Mouse (Mus musculus) testis, adult 2 months (tissue): Measurements from ENCODE around the gene Tns3. TPM values are rescaled to one million over a fixed set of nuclear protein-coding genes. Genes with fewer than 3 reads are reported as not detected.
A peak's percentile ranks its signal among the peaks of the same experiment; 100 is the strongest.

Experiments
- H3K27ac ChIP-seq: fragments of 200-500 bp; 2 replicates; pipeline ENCODE4 v1.5.1; 2012; ENCODE audit warnings: low read depth, low read length; ENCODE audit not compliant: control insufficient read depth, insufficient read depth
- H3K27me3 ChIP-seq: fragments of 200-500 bp; 2 replicates; pipeline ENCODE4 v1.6.1; 2012; ENCODE audit warnings: mild to moderate bottlenecking, low read length, moderate library complexity; ENCODE audit not compliant: control insufficient read depth, insufficient read depth
- H3K36me3 ChIP-seq: fragments of 200-500 bp; 2 replicates; pipeline ENCODE4 v1.6.1; 2012; ENCODE audit warnings: mild to moderate bottlenecking, low read length; ENCODE audit not compliant: control insufficient read depth, insufficient read depth
- H3K4me1 ChIP-seq: fragments of 200-500 bp; 2 replicates; pipeline ENCODE4 v1.6.1; 2012; ENCODE audit warnings: low read length; ENCODE audit not compliant: control insufficient read depth, insufficient read depth
- H3K4me3 ChIP-seq: fragments of 200-500 bp; 2 replicates; pipeline ENCODE4 v1.5.1; 2012; ENCODE audit warnings: low read depth, mild to moderate bottlenecking, low read length, moderate library complexity, mixed read lengths; ENCODE audit not compliant: control insufficient read depth
- CTCF ChIP-seq: fragments of 200-500 bp; IDR thresholded peaks from 2 replicates; pipeline ENCODE4 v1.5.1; 2012; ENCODE audit warnings: low read depth, mild to moderate bottlenecking, inconsistent platforms, low read length, moderate library complexity; ENCODE audit not compliant: control insufficient read depth, insufficient read depth, insufficient replicate concordance
- POLR2A ChIP-seq: fragments of 200-500 bp; IDR thresholded peaks from 2 replicates; pipeline ENCODE4 v1.6.1; 2012; ENCODE audit warnings: low read depth, mild to moderate bottlenecking, inconsistent platforms, low read length, moderate library complexity; ENCODE audit not compliant: control insufficient read depth
- polyA plus RNA-seq: library from polyadenylated mRNA; depleted of rRNA; stranded (reverse); fragments of >200 nt; gene quantifications from 2 replicates; pipeline ENCODE4 v1.2.3, GENCODE M21; 2012

The Tns3 gene
- polyA plus RNA-seq, 1 experiment = 6.6 TPM

GRCm38 (mm10) chr11:8425226-8425570, 239.1 kb downstream of the Tns3 start:
- H3K4me3 ChIP-seq = no peak overlapping the region
- no peaks in the 10 kb centered on the region for H3K27me3 ChIP-seq
- H3K27ac ChIP-seq = no peak overlapping the region
- TF ChIP-seq POLR2A (no peak), CTCF (no peak)
- no peaks in the 10 kb centered on the region for H3K36me3 ChIP-seq
- no peaks in the 10 kb centered on the region for H3K4me1 ChIP-seq

GRCm38 (mm10) chr11:8424342-8425225, 239.8 kb downstream of the Tns3 start:
- Histone ChIP-seq H3K36me3 (no peaks in the 10 kb centered on the region), H3K27ac (no peak overlapping the region), H3K27me3 (no peaks in the 10 kb centered on the region)

GRCm38 (mm10) chr11:8405225-8405899, 259.0 kb downstream of the Tns3 start:
- TF ChIP-seq CTCF = peak; percentile 77; the same call in 1 of the 2 replicates
- TF ChIP-seq POLR2A = no peak
- H3K36me3 ChIP-seq = no peaks in the 10 kb centered on the region
- H3K4me1 ChIP-seq = no peaks in the 10 kb centered on the region
- H3K27me3 ChIP-seq = no peaks in the 10 kb centered on the region
- no peak overlapping the region for H3K4me3 ChIP-seq
- H3K27ac ChIP-seq = no peak overlapping the region

More at GRCm38 (mm10) chr11:8424342-8425225, 239.8 kb downstream of the Tns3 start:
- TF ChIP-seq CTCF (peak; percentile 85), POLR2A (no peak)
- Histone ChIP-seq H3K4me1 (no peaks in the 10 kb centered on the region), H3K4me3 (no peak overlapping the region)

- Histone ChIP-seq H3K4me3 (no peak overlapping the region), H3K4me1 (no peaks in the 10 kb centered on the region), H3K27ac (no peak overlapping the region), H3K36me3 (no peaks in the 10 kb centered on the region), H3K27me3 (no peaks in the 10 kb centered on the region)
- TF ChIP-seq CTCF = no peak
Measured at GRCm38 (mm10) chr11:8401328-8401727, 263.0 kb downstream of the Tns3 start.

- Histone ChIP-seq H3K36me3 (no peaks in the 10 kb centered on the region), H3K27ac (no peak overlapping the region), H3K27me3 (no peaks in the 10 kb centered on the region), H3K4me3 (no peak overlapping the region), H3K4me1 (no peaks in the 10 kb centered on the region)
- no peak for TF ChIP-seq CTCF
- no peak for TF ChIP-seq POLR2A
Measured at GRCm38 (mm10) chr11:8396329-8396728, 268.0 kb downstream of the Tns3 start.

GRCm38 (mm10) chr11:8391564-8391963, 272.8 kb downstream of the Tns3 start:
- Histone ChIP-seq H3K27ac (no peak overlapping the region), H3K36me3 (no peaks in the 10 kb centered on the region)

GRCm38 (mm10) chr11:8385891-8386405, 278.4 kb downstream of the Tns3 start:
- TF ChIP-seq POLR2A (no peak), CTCF (no peak)
- H3K27ac ChIP-seq = no peak overlapping the region
- H3K4me3 ChIP-seq = no peak overlapping the region
- no peaks in the 10 kb centered on the region for H3K4me1 ChIP-seq
- H3K36me3 ChIP-seq = no peaks in the 10 kb centered on the region
- H3K27me3 ChIP-seq = no peaks in the 10 kb centered on the region

More at GRCm38 (mm10) chr11:8391564-8391963, 272.8 kb downstream of the Tns3 start:
- Histone ChIP-seq H3K27me3 (no peaks in the 10 kb centered on the region), H3K4me1 (no peaks in the 10 kb centered on the region), H3K4me3 (no peak overlapping the region)
- TF ChIP-seq POLR2A = no peak
- TF ChIP-seq CTCF = no peak
